Mouse (Mus musculus) T-helper 17 cell (primary cell): ENCODE results near the gene Gm45717.

ENCODE experiments used
- in situ Hi-C, 2 experiments: fragments of 300-600 bp; cut with MboI, MseI; formaldehyde crosslinking; loops; 1 replicate in 1 of 2; 2 replicates in 1 of 2; pipeline ENCODE4 v1.15.1; 2025; ENCODE audit warnings: high pct_unique_total_duplicates in 2 of 2

Gm45717 gene

DNA sequence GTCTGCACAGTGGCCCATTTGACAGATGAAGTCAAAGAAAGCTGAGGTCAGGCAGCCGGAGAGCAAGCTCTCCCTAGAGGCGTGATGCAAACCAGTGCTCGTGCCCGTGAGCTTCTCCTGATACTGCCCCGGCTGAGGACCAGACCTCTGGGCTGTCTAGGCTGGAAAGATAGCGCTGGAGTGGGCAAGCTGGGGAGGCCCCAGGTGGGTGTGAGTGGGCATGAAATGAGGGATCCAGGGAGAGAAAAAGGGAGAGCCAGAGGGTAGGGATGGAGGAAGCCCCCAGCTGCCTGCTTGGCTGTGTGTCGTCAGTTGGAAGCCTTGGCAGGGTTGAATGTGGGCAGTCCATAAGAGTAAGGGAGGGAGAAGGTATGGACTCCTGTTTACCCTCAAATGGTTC lies 11.5 kb downstream of the Gm45717 start:
- in situ Hi-C loops = no loop called here

DNA sequence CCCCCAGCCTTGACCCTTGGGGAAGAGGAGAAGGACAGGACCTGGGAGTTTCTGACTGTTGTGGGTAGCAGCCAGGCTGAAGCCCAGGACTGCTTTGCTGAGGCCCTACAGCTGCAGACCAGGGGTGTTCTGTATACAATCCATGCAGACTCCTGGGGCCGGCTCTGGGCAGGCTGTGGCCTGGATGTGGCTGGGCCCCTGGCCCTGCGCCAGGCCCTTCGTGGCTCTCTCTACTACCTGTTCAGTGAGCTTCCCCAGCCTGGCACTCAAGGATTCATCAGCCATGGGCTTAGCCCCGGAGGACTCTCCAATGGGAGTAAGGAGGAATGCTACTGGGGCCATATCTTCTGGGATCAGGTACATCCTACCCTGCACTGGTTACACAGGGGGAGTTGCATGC lies 12.4 kb downstream of the Gm45717 start:
- in situ Hi-C loops = no loop called here

DNA sequence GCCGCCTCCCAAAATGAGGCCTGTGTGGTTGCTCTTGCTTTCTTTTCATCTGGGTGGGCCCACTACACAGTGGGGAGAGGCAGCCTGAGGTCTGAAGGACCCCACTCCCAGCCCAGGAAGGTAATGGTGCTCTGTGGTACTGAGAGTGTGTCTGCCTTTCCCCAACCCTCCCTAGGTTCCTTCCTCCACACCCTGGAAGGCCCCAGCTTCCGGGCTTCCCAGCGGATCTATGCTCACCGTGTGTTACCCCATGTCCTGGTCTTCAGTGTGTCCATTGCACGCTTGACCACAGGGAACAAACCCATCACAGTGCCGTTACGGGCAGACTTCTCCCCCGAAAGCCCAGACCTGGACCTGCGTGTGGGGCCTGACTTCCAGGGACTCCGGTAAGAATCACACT lies 12.9 kb downstream of the Gm45717 start:
- in situ Hi-C loops = no loop called here

DNA sequence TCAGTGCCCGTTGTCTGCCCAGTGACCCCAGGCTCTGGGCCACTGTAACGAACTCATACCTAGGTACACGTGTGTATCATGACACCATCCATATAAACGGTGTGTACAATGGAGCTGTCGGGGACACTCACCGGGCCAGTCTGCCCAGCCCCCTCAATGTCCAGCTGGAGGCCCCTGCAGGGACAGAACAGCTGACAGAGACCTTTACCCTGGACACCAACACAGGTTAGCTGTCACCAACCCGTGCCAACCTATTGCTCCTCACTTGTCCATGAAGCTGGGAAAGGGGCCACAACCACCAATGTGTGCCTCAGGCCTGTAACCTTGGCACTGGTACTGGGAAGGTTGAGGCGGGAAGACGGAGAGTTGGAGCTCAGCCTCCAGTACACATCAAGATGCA lies 13.4 kb downstream of the Gm45717 start:
- in situ Hi-C loops = no loop called here

DNA sequence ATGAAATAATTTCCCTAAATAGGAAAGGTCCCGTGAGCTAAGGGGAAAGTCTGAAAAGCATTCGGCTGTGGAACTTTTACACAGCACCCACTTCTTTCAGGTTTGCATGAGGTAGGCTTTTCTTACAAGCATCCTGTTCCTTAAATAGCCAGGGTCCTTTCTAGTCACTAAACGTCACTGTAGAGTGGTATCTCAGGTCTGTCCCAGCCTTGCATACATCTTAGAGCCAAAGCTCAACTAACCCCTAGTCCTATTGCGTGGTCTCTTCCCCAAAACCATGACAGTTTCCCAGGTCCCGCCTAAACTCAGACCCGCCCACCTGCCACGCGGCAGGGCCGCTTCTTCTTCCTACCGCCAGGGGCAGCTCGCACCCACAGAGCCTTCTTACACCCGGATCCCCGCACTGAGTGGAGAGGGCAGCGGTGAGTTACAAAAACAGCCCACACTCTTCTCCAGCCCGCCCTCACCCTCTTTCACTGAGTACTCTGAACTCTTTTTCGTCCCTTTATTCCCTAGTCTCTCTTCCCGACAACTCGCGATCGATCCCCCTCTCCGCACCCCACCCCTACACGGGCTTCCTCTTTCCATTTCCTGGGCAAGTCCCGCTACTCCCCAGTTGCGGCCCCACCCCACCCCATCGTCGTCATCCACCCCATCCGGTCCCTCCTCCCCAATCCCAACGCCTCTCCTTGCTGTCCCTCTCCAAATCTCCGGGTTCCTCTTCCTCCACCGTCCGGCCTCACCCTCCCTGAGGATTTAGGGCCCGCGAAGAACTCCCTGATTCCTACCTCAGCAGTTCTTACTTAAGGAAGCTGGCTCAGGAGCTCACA lies 14.3 kb downstream of the Gm45717 start, which contains the start of gene Pgghg:
Gene Pgghg (plus strand): TSS at position 170 of the 830 bp plus-strand sequence.
- in situ Hi-C loops = no loop called here

DNA sequence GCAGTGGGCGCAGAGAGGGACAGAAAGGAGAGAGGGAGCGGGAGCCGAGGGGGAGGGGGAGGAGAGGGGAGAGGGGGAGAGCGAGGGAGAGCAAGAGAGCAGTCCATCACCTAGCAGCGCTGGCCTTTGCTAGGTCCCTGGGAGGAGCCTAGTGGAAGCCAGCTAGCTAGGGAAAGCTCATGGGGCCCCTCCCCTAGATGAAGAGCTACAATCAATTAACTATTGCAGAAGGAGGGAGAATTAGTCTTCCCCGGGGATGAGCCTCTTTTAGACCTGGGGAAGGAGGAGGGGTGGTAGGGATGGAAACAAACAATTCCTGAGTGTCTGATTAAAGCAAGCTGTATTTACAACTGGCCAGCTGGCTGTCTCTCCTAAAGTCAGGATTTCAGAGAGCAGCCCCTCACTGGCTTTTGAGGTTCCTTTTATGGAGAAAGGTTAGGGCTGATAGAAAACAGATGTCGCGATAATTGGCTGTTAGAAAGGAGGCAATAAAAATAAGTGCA lies 16.0 kb downstream of the Gm45717 start:
- in situ Hi-C loops = no loop called here

DNA sequence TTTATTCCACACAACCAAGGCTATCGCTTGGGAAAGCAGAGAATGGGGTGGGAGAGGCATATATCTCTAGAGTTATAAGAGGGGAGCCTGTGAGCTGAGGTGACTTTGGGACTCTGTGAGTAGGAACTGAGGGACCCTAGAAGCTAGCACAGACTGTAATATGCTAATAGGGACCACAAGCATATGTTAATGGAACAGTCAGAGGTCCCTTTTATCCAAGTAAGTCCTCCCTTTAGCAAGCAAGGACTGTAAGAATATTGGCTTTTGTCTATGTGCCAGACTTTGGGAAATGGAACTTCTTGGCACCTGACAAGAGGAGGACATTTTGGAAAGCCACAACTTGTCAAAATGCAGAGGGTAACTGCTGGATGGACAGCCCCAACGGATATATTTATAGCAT lies 16.8 kb downstream of the Gm45717 start:
- in situ Hi-C loops = no loop called here

DNA sequence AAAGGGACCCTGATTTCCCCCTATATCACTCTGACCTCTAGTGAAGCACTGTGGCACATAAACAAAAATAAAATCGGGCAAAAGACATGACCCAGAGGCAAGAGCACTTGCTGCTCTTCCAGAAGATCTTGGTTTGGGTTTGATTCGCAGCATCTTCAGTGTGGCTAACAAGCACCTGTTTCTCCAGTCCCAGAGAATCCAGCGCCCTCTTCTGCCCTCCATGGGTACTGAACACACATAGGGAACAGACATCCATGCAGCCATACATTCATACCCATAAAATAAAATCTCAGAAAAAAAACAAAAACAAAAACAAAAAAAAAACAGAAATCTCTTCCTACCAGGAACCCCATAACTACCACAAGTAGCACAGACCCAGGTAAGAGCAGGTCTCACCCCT lies 17.3 kb downstream of the Gm45717 start:
- in situ Hi-C loops = no loop called here

DNA sequence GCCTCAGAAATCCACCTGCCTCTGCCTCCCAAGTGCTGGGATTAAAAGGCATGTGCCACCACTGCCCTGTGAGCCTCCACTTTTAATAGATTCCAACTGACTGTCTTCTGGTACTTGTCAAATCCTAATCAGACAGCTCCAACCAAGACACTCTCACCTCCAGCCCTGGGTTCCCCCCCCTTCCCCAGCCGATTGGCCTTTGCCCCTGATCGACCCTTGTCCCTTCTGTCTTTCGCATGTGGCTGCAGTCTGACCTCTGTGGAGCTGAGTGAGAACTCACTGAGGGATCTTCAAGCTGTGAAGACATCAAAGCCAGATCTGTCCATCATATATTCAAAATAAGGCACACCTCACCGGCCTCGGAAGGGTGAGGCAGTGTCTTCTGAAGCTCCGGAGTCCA lies 28.6 kb downstream of the Gm45717 start:
- in situ Hi-C loops = no loop called here

DNA sequence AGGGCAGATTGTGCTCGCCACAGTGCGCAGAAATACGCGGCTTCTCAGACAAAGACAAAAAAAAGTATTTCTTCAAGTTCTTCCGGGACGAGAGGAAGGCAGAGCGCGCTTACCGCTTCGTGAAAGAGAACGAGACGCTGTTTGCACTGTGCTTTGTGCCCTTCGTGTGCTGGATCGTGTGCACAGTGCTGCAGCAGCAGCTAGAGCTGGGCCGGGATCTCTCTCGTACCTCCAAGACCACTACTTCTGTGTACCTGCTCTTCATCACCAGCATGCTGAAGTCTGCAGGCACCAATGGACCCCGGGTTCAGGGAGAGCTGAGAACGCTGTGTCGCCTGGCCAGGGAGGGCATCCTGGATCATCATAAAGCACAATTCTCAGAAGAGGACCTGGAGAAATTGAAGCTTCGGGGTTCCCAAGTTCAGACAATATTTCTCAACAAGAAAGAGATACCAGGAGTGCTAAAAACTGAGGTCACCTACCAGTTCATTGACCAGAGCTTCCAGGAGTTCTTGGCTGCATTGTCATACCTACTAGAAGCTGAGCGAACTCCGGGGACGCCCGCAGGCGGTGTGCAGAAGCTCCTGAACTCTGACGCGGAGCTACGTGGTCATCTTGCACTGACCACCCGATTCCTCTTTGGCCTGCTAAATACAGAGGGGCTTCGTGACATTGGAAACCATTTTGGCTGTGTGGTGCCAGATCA lies 32.5 kb downstream of the Gm45717 start:
- in situ Hi-C loops = no loop called here

DNA sequence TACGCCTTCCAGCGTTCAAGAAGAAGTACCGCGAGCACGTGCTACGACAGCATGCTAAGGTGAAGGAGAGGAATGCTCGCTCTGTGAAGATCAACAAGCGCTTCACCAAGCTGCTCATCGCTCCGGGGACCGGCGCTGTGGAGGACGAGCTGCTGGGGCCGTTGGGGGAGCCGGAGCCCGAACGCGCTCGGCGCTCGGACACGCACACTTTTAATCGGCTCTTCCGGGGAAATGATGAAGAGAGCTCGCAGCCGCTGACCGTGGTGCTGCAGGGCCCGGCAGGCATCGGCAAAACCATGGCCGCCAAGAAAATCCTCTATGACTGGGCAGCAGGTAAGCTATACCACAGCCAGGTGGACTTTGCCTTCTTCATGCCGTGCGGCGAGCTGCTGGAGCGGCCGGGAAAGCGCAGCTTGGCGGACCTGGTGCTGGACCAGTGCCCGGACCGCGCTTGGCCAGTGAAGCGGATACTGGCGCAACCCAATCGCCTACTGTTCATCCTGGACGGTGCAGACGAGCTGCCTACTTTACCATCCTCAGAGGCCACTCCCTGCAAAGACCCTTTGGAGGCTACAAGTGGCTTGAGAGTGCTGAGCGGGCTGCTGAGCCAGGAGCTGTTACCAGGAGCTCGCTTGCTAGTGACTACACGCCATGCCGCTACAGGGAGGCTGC lies 33.2 kb downstream of the Gm45717 start:
- in situ Hi-C loops = no loop called here

DNA sequence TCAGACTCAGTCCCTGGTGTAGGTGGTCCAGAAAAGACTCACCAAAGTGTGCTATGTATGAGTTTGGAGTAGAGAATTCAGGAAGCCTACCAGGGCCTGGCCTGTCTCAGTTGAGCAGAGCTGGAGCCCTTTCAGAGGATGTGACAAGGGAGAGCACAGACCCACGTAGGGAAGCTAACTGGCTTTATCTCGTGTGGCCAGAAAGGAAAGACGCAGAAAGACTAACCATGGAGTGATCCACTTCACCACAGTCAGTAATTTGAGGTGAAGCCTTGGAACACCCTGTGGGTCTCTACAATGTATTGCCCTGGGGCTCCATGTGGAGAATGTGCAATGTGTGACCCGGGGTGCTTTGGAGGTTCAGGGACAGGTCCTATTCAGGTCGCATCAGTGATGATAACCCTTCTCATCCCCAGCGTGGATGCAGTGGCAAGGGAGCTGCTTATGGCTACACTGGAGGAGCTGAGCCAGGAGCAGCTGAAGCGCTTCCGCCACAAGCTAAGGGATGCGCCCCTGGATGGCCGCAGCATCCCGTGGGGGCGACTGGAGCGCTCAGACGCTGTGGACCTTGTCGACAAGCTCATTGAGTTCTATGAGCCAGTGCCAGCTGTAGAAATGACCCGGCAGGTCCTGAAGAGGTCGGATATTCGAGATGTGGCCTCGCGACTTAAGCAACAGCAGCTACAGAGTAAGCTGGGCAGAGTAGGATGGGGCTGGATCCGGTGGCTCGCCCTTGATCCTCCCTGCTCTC lies 34.3 kb downstream of the Gm45717 start:
- in situ Hi-C loops = no loop called here

DNA sequence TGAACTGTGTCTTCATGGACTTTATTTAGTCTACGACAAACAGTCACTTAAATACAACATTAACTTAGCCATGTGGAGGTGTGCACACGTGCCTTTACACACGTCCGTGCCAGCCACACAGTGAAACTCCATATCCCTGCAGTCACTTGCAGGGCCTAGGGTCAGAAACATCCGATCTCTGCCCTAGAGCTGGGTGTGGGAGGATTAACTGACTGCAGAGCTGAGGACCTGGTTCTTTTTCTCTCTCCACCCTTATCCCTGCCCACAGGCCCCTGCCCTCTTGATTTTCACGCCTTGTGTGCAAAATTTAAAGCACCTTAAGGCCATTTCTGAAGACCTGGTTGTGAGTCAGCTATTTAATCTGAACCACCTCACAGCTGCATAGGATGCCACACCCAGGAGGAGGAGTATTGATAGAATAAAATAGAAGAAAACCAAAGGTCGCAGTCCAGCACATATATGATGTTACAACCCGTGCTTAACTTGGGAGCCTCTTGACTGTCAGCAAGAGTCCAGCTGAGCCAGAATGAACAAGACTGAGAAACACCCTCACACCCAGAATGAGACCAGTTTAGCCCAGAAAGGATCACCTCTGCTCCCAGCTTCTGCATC lies 35.2 kb downstream of the Gm45717 start, which contains the start of gene Nlrp6:
Gene Nlrp6 (plus strand): TSS at position 485 of the 612 bp plus-strand sequence.
- in situ Hi-C loops = no loop called here

DNA sequence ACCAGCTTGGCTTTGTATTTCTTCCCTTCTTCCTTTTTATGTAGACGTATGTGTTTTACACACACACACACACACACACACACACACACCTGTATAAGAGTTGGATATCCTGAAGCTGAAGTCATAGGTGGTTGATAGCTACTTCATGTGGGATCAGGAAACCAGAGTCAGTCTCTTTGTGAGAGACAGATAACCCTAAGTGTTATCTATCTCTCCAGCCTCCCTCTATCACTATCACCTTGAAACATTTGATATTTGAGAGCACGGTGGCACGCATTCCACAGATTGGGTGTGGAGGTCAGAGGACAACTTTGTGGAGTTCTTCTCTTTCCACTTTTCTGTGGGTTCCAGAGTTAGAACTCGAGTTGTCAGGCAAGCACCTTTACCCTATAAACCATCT lies 35.8 kb downstream of the Gm45717 start:
- in situ Hi-C loops = no loop called here

DNA sequence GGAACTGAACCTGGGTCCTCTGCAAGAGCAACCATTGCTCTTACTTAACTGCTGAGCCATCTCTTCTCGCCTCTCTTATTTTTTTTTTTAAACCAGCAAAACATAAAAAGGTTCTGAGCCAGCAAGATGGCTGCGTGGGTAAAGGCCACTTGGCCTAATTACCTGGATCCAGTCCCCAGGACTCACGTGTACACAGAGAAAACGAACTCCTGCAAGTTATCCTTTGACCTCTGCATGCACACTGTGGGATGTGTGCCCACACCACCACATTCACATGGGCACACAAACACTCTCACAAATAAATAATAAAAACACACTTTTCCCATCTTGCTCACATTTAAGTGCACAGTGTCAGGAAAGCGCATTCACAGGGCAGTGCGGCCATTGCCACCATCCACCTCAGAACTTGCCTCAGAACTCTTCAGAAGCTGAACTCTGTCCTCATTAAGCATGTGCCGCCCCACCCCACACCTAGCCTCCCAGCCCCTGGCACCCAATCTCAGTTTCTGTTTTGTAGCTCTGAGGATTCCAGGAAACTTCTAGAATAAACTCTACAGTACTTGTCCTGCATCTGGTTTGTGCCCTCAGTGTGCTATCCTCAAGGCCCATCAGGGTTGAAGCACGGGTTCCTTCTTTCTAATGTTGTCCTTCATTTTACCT lies 41.6 kb downstream of the Gm45717 start:
- in situ Hi-C loops = no loop called here

DNA sequence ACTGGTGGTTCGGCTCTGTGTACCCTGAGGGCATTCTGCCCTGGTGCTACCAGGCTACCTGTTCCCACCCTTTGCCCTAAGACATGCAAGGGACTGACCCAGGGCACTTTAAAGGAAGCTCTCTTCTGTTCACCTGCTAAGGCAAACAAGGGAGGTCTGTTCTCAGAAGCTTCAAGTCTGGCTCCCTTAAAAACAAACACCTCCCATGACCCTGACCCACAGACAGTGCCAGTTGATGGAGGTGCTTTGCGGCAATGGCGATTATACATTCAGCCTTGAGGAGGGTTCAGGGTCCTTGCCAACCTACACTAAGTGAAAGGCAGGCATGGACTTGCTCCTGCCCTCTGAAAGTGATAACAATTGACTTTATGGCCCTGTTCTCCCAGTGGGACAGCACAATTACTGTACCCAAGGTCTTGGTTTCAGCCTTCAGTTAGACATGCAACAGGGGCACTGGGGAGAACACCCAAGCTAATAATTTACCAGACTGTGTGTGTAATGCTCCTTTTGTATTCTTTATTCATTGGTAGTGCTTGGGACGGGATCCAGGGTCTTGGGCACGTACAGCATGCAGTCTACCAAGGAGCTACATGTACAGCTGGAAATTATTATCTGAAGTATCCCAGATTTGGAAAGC lies 42.8 kb downstream of the Gm45717 start:
- in situ Hi-C loops = no loop called here

DNA sequence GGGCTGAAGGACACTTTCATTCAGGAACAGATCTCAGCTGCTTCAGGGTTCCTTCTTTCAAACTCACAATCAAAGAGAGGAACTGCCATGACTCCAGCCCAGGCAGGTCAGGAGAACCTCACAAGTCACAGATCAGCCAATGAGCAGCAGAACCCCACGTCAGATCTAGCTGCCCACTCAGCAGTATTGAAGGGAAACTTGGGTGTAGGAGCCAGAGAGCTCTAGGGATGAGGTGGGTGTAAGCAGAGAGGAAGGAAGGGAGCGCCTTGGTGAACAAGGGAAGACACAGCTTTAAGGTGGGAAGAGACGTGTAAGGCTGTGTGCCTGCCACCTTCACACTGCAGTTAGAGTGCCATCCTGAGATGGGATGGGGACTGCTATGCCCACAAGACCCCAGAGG lies 43.4 kb downstream of the Gm45717 start:
- in situ Hi-C loops = no loop called here

DNA sequence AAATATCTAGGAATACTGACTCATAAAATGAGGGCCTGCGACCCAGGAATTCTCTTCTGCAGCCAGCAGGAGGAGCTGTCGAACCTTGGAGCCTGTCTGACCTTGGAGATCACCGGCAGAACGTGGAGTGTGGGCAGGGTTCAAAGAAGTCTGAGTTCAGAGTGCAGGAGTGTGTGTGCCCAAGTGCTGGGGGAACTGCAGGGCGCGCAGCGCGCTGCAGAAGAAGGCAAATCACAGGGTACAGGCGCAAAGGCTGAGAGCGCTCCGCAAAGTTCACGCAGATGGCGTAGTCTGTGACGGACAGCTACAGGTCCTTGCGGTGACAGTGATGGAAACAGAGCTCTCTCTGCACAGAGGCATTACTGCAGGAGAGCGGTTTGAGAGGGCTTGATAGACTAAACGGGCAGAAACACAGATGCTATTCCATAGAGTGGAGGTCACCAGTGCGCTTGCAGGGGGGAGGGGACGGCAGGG lies 47.1 kb downstream of the Gm45717 start:
- in situ Hi-C loops = no loop called here

DNA sequence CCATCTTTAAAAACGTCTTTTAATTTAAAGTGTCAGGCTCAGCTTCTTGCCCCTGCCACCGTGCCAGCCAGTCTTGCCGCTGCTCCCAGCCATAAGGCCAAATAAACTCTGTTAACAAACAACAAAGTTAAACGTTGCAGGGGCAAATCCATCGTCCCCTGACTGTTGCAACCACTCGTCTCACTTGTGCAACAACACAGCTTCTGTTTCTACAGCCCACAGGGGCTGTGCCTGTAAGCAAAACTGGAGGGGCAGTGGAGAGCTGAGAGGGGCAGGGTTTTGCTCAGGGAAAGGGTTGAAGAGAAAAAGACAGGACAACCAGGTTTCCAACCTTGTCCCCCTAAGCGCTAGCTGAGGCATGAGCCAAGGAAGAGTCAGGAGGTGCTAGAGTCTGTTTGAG lies 47.6 kb downstream of the Gm45717 start:
- in situ Hi-C loops = no loop called here

DNA sequence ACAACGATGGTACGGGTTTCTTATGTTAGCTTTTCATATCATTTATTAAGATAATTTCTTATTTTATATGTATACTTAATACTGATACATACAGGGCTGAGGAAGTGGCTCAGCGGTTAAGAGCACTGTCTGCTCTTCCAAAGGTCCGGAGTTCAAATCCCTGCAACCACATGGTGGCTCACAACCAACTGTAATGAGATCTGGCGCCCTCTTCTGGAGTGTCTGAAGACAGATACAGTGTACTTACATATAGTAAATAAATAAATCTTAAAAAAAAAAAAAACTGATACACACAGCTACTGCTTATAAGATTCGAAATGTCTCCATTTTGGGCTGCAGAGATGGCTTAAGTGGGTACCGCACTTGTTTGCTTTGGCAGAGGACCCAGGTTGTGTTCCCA lies 48.0 kb downstream of the Gm45717 start:
- in situ Hi-C loops = no loop called here
